Mouse (Mus musculus) Patski (cell line): ENCODE data around the gene Gm17324. TPM values are rescaled to one million over a fixed set of nuclear protein-coding genes. Genes with fewer than 3 reads are reported as not detected.

Experiments used
- ATAC-seq: fragments of 100-300 bp; one replicate; pipeline ENCODE4 v1.8.0; 2021
- CTCF ChIA-PET: fragments of 350-600 bp; sonication (Branson Sonifier 250); formaldehyde crosslinking; loops from one replicate; lab custom pipeline; 2022; ENCODE audit warnings: inconsistent platforms; lab: Charles Lee
- POLR2A ChIA-PET: fragments of 350-600 bp; sonication (Branson Sonifier 250); formaldehyde crosslinking; loops from one replicate; lab custom pipeline; 2022; ENCODE audit warnings: antibody characterized with exemption, inconsistent platforms; lab: Charles Lee
- DNase-seq: peaks from one replicate; pipeline ENCODE4 v3.0.0-alpha.2; 2011; ENCODE audit warnings: low read depth, low spot score
- H3K27me3 ChIP-seq: fragments of 371-371 bp; one replicate; pipeline ENCODE4 v1.5.1; 2021
- CTCF ChIP-seq: fragments of 100-300 bp; IDR thresholded peaks from one replicate; pipeline ENCODE4 v1.5.1; 2021
- in situ Hi-C: fragments of 300-500 bp; cut with MboI; formaldehyde crosslinking; loops from 3 replicates; pipeline ENCODE4 v1.11.1; 2018; ENCODE audit warnings: low pct_unique_long_range_greater_than_20kb, mixed read lengths
- polyA plus RNA-seq: library from polyadenylated mRNA; unstranded; gene quantifications from one replicate; pipeline ENCODE4 v1.2.3, GENCODE M21; 2021

Gene Gm17324
- polyA plus RNA-seq, 1 experiment from 2014 or later: not detected

DNA sequence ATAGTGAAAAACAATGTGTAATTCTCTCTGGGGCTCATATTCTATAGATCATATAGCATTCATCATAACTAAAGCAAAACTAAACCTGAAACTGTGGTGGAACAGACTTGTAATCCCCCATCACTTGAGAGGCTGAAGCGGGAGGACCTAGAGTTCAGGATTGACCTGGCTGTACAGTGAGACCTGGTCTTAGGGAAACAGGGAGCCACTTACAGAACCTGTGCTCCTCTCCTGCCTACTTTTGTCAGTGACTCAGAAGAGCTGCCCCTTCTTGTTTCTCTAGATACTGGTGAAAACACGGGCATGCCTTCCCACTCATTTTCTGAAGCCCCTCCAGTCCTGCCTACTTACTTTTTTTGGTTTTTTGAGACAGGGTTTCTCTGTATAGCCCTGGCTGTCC lies 25.7 kb upstream of the Gm17324 start:
- ATAC-seq (peak; percentile 13), DNase-seq (no peak)
- in situ Hi-C loops: no loop called here
- TF ChIP-seq CTCF: no peak
- ChIA-PET CTCF (interaction anchor here (3.7 kb wide), 1 partner anchor 69 kb away, joined by 13 read pairs; no protein-coding TSS in a partner anchor), POLR2A (no interaction called here)
- H3K27me3 ChIP-seq: no peaks in the 10 kb centered on the region

GRCm38 (mm10) chr9:78473588-78473987 lies 25.0 kb upstream of the Gm17324 start:
- DNase-seq (no peak), ATAC-seq (no peak)
- ChIA-PET POLR2A (no interaction called here), CTCF (interaction anchor here (1.3 kb wide), 1 partner anchor 54 kb away, joined by 4 read pairs; no protein-coding TSS in a partner anchor)
- in situ Hi-C loops: no loop called here
- no peaks in the 10 kb centered on the region for H3K27me3 ChIP-seq
- TF ChIP-seq CTCF: no peak

- in situ Hi-C loops: no loop called here
- DNase-seq (no peak), ATAC-seq (no peak)
- H3K27me3 ChIP-seq: no peaks in the 10 kb centered on the region
- POLR2A ChIA-PET: no interaction called here
- TF ChIP-seq CTCF: no peak
- CTCF ChIA-PET: no interaction called here
Measured at GRCm38 (mm10) chr9:78465725-78466124, 17.1 kb upstream of the Gm17324 start.

DNA sequence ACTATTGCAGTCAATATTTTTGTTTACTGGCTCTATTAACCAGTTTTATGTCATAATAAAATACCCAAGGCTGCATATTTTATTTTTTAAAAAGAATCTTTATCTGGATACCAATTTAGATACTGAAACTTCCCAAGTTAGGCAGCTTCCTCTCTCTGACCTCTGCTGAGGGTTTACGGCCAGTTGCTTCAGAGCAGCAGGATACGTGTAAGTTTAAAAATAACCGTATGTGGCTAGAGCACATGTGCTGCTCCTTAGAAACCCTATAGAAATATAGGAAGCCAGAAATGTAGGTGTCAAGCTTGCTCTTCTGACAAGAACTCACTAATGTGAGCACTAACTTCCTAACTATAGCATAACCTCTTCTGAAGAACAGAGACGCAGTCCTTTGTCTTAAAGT lies 14.8 kb upstream of the Gm17324 start:
- DNase-seq: no peak
- no peak for TF ChIP-seq CTCF
- ChIA-PET POLR2A (no interaction called here), CTCF (interaction anchor here (1.2 to 1.4 kb wide), 2 partner anchors 12 to 13 kb away, joined by 3 to 4 read pairs; no protein-coding TSS in a partner anchor)
- no peaks in the 10 kb centered on the region for H3K27me3 ChIP-seq
- no peak for ATAC-seq
- in situ Hi-C loops: no loop called here

DNA sequence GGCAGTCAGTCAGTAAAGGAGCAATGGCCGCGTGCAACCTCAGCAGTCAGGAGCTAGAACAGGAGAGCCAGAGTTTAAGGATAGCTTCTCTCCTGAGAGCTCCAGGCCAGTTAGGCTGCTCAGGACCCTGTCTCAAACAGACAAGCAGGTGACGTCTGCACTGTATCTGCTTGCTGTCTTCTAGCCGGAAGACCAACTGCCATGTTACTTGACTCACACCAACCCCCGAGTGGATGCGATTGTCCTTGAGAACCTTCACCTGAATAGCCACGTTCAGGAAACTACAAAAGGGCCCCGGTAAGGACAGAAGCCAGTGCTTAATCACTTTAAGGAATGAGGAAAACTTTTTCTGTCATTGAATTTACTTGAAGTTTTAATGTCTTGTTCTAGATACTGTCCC lies 8.4 kb upstream of the Gm17324 start:
- ATAC-seq (no peak), DNase-seq (no peak)
- H3K27me3 ChIP-seq: no peaks in the 10 kb centered on the region
- TF ChIP-seq CTCF: no peak
- in situ Hi-C loops: no loop called here
- POLR2A ChIA-PET: no interaction called here
- CTCF ChIA-PET: no interaction called here

- no peaks in the 10 kb centered on the region for H3K27me3 ChIP-seq
- in situ Hi-C loops: no loop called here
- CTCF ChIA-PET: interaction anchor here (1.0 kb wide), 1 partner anchor 11 kb away, joined by 3 read pairs; no protein-coding TSS in a partner anchor
- POLR2A ChIA-PET: no interaction called here
- DNase-seq (no peak), ATAC-seq (no peak)
- no peak for TF ChIP-seq CTCF
Measured at GRCm38 (mm10) chr9:78451382-78451781, 2.8 kb upstream of the Gm17324 start.

- CTCF ChIA-PET: no interaction called here
- TF ChIP-seq CTCF: no peak
- DNase-seq: no peak
- POLR2A ChIA-PET: no interaction called here
- no peak for ATAC-seq
- in situ Hi-C loops: no loop called here
- H3K27me3 ChIP-seq: no peaks in the 10 kb centered on the region
Measured at GRCm38 (mm10) chr9:78450404-78450803, 1.8 kb upstream of the Gm17324 start.

GRCm38 (mm10) chr9:78447606-78447972 lies 997 bp downstream of the Gm17324 start:
- DNase-seq (no peak), ATAC-seq (no peak)
- ChIA-PET CTCF (no interaction called here), POLR2A (interaction anchor here (1.9 kb wide), 1 partner anchor 34 kb away, joined by 7 read pairs; no protein-coding TSS in a partner anchor)
- H3K27me3 ChIP-seq: no peaks in the 10 kb centered on the region
- in situ Hi-C loops: no loop called here
- no peak for TF ChIP-seq CTCF

- TF ChIP-seq CTCF: no peak
- ATAC-seq (peak; percentile 58), DNase-seq (no peak)
- in situ Hi-C loops: no loop called here
- ChIA-PET CTCF (interaction anchor here (1.0 kb wide), 2 partner anchors 10 to 97 kb away, joined by 3 to 4 read pairs; no protein-coding TSS in a partner anchor), POLR2A (no interaction called here)
- H3K27me3 ChIP-seq: peaks cover 4% of the 10 kb centered on the region
Measured at GRCm38 (mm10) chr9:78442579-78443392, 5.8 kb downstream of the Gm17324 start, which contains the start of gene Cgas. TSS of gene Cgas (minus strand) at chr9:78443237.

GRCm38 (mm10) chr9:78442237-78442578 lies 6.4 kb downstream of the Gm17324 start:
- peaks cover 4% of the 10 kb centered on the region for H3K27me3 ChIP-seq
- in situ Hi-C loops: no loop called here

GRCm38 (mm10) chr9:78439426-78439825 lies 9.2 kb downstream of the Gm17324 start:
- peaks cover 16% of the 10 kb centered on the region for H3K27me3 ChIP-seq
- in situ Hi-C loops: no loop called here
- ChIA-PET POLR2A (interaction anchor here (0.6 kb wide), 1 partner anchor 1066 kb away, joined by 3 read pairs; no protein-coding TSS in a partner anchor), CTCF (no interaction called here)
- no peak for TF ChIP-seq CTCF
- DNase-seq (no peak), ATAC-seq (no peak)

More at GRCm38 (mm10) chr9:78442237-78442578, 6.4 kb downstream of the Gm17324 start:
- CTCF ChIA-PET: interaction anchor here (1.0 kb wide), 1 partner anchor 9 kb away, joined by 4 read pairs; no protein-coding TSS in a partner anchor
- TF ChIP-seq CTCF: no peak
- POLR2A ChIA-PET: no interaction called here
- no peak for DNase-seq
- ATAC-seq: peak; percentile 19
